Mouse (Mus musculus) hindbrain, postnatal 0 days (tissue): ENCODE data around the gene Col24a1. TPM values are rescaled to one million over a fixed set of nuclear protein-coding genes. Genes with fewer than 3 reads are reported as not detected.
A peak's percentile ranks its signal among the peaks of the same experiment; 100 is the strongest.

ENCODE experiments used
- ATAC-seq: fragments of 200-750 bp; cut with Nextera tagmentation; 2 replicates; pipeline ENCODE4 v1.8.0; 2017; ENCODE audit warnings: mild to moderate bottlenecking, moderate TSS enrichment, moderate library complexity
- DNase-seq: peaks from one replicate; pipeline ENCODE4 v3.0.0-alpha.2; 2015; ENCODE audit warnings: low spot score
- H3K27ac ChIP-seq: fragments of 300-500 bp; sonication (generic); 2 replicates; pipeline ENCODE4 v1.5.1; 2014; ENCODE audit warnings: mild to moderate bottlenecking
- H3K27me3 ChIP-seq: fragments of 300-500 bp; sonication (generic); 2 replicates; pipeline ENCODE4 v1.6.1; 2014; ENCODE audit warnings: low read length, mixed read lengths; ENCODE audit not compliant: insufficient read depth
- H3K36me3 ChIP-seq: fragments of 300-500 bp; sonication (generic); 2 replicates; pipeline ENCODE4 v1.6.1; 2014; ENCODE audit warnings: low read length, mixed read lengths; ENCODE audit not compliant: insufficient read depth
- H3K4me1 ChIP-seq: fragments of 300-500 bp; sonication (generic); 2 replicates; pipeline ENCODE4 v1.6.1; 2014; ENCODE audit warnings: antibody characterized with exemption, low read length, mixed read lengths; ENCODE audit not compliant: insufficient read depth
- H3K4me2 ChIP-seq: fragments of 300-500 bp; sonication (generic); 2 replicates; pipeline ENCODE4 v1.6.1; 2014; ENCODE audit warnings: low read depth, mild to moderate bottlenecking, low read length, moderate library complexity, mixed read lengths
- H3K4me3 ChIP-seq: fragments of 300-500 bp; sonication (generic); 2 replicates; pipeline ENCODE4 v1.5.1; 2014; ENCODE audit warnings: low read length
- H3K9ac ChIP-seq: fragments of 300-500 bp; sonication (generic); replicated peaks from 2 replicates; pipeline ENCODE4 v1.6.1; 2014; ENCODE audit warnings: mild to moderate bottlenecking, low read length, moderate library complexity, mixed read lengths
- H3K9me3 ChIP-seq: fragments of 300-500 bp; sonication (generic); 2 replicates; pipeline ENCODE4 v1.6.1; 2016; ENCODE audit warnings: low read length, mixed read lengths
- CTCF ChIP-seq: IDR thresholded peaks from 2 replicates; pipeline ENCODE4 v1.5.1; 2016; ENCODE audit warnings: antibody characterized with exemption, control low read depth, low read depth
- WGBS: fragments of 180-500 bp; shearing (Covaris S2); extraction: QIAGEN DNeasy Blood & Tissue Kit; methylation state at CpG from one replicate; pipeline ENCODE4 v1.1.7; 2014; 5-methylcytosine and 5-hydroxymethylcytosine counted together
- polyA plus RNA-seq: library from polyadenylated mRNA; unstranded; fragments of >200 nt; fragmentation: Nextera tagmentation; extraction: Ambion mirVana; gene quantifications from 2 replicates; pipeline ENCODE4 v1.2.1, GENCODE M21; 2015
- total RNA-seq: library from RNA; depleted of rRNA; stranded (reverse); fragments of >200 nt; gene quantifications from 2 replicates; pipeline ENCODE4 v1.2.3, GENCODE M21; 2014

The Col24a1 gene
- total and polyA plus RNA-seq, 2 experiments from 2014 or later = 1.0 to 1.4 TPM

GRCm38 (mm10) chr3:145353951-145354350 lies 61.7 kb downstream of the Col24a1 start:
- no peak overlapping the region for H3K9ac ChIP-seq
- no peak for TF ChIP-seq CTCF
- no peaks in the 10 kb centered on the region for H3K4me1 ChIP-seq
- H3K4me3 ChIP-seq = no peak overlapping the region
- H3K27ac ChIP-seq = no peak overlapping the region
- DNase-seq = no peak
- H3K9me3 ChIP-seq = no peaks in the 10 kb centered on the region
- H3K4me2 ChIP-seq = no peak overlapping the region
- H3K27me3 ChIP-seq = no peaks in the 10 kb centered on the region
- 81% methylated on average over 3 of the region's 3 CpGs for WGBS
- H3K36me3 ChIP-seq = no peaks in the 10 kb centered on the region
- ATAC-seq = no peak

- no peak for TF ChIP-seq CTCF
- H3K9me3 ChIP-seq = no peaks in the 10 kb centered on the region
- no peaks in the 10 kb centered on the region for H3K4me1 ChIP-seq
- no peaks in the 10 kb centered on the region for H3K27me3 ChIP-seq
- no peaks in the 10 kb centered on the region for H3K36me3 ChIP-seq
- 85% methylated on average over 6 of the region's 6 CpGs for WGBS
- H3K4me2 ChIP-seq = no peak overlapping the region
- H3K27ac ChIP-seq = no peak overlapping the region
- H3K4me3 ChIP-seq = no peak overlapping the region
- ATAC-seq = no peak
- no peak for DNase-seq
- H3K9ac ChIP-seq = no peak overlapping the region
Observed at GRCm38 (mm10) chr3:145356865-145357487, 64.7 kb downstream of the Col24a1 start.

GRCm38 (mm10) chr3:145365227-145365626 lies 73.0 kb downstream of the Col24a1 start:
- H3K9ac ChIP-seq = no peak overlapping the region

GRCm38 (mm10) chr3:145367176-145367717 lies 75.0 kb downstream of the Col24a1 start:
- Histone ChIP-seq H3K36me3 (no peaks in the 10 kb centered on the region), H3K4me2 (no peak overlapping the region), H3K4me1 (no peaks in the 10 kb centered on the region), H3K4me3 (no peak overlapping the region), H3K9ac (no peak overlapping the region), H3K27ac (no peak overlapping the region), H3K27me3 (no peaks in the 10 kb centered on the region), H3K9me3 (no peaks in the 10 kb centered on the region)
- ATAC-seq (no peak), DNase-seq (no peak)
- no peak for TF ChIP-seq CTCF
- 85% methylated on average over 4 of the region's 4 CpGs for WGBS

More at GRCm38 (mm10) chr3:145365227-145365626, 73.0 kb downstream of the Col24a1 start:
- no peak for DNase-seq
- TF ChIP-seq CTCF = peak; percentile 35; the same call in 1 of the 2 replicates
- no peak overlapping the region for H3K4me3 ChIP-seq
- no peak overlapping the region for H3K27ac ChIP-seq
- 51% methylated on average over 3 of the region's 3 CpGs for WGBS
- H3K4me2 ChIP-seq = no peak overlapping the region
- ATAC-seq = no peak
- H3K9me3 ChIP-seq = no peaks in the 10 kb centered on the region
- H3K4me1 ChIP-seq = no peaks in the 10 kb centered on the region
- H3K36me3 ChIP-seq = no peaks in the 10 kb centered on the region
- no peaks in the 10 kb centered on the region for H3K27me3 ChIP-seq

GRCm38 (mm10) chr3:145376298-145376697 lies 84.0 kb downstream of the Col24a1 start:
- WGBS = 96% methylated on average over 3 of the region's 3 CpGs
- H3K4me2 ChIP-seq = no peak overlapping the region
- H3K9me3 ChIP-seq = no peaks in the 10 kb centered on the region
- H3K4me1 ChIP-seq = no peaks in the 10 kb centered on the region
- DNase-seq (no peak), ATAC-seq (no peak)
- no peak overlapping the region for H3K4me3 ChIP-seq
- no peaks in the 10 kb centered on the region for H3K27me3 ChIP-seq
- H3K9ac ChIP-seq = no peak overlapping the region
- no peak overlapping the region for H3K27ac ChIP-seq
- H3K36me3 ChIP-seq = no peaks in the 10 kb centered on the region
- no peak for TF ChIP-seq CTCF

- no peak for ATAC-seq
- WGBS = 86% methylated on average over 13 of the region's 13 CpGs
- Histone ChIP-seq H3K9me3 (no peaks in the 10 kb centered on the region), H3K27me3 (no peaks in the 10 kb centered on the region), H3K4me1 (no peaks in the 10 kb centered on the region), H3K9ac (no peak overlapping the region), H3K4me2 (no peak overlapping the region), H3K27ac (no peak overlapping the region), H3K4me3 (no peak overlapping the region), H3K36me3 (no peaks in the 10 kb centered on the region)
- TF ChIP-seq CTCF = no peak
- no peak for DNase-seq
Observed at GRCm38 (mm10) chr3:145383095-145383494, 90.8 kb downstream of the Col24a1 start.

- no peak overlapping the region for H3K4me3 ChIP-seq
- no peak overlapping the region for H3K4me2 ChIP-seq
- ATAC-seq = no peak
- DNase-seq = no peak
- no peaks in the 10 kb centered on the region for H3K36me3 ChIP-seq
- no peak overlapping the region for H3K27ac ChIP-seq
- no peak for TF ChIP-seq CTCF
- no peaks in the 10 kb centered on the region for H3K27me3 ChIP-seq
- H3K4me1 ChIP-seq = no peaks in the 10 kb centered on the region
- H3K9ac ChIP-seq = no peak overlapping the region
- no peaks in the 10 kb centered on the region for H3K9me3 ChIP-seq
Observed at GRCm38 (mm10) chr3:145386434-145386833, 94.2 kb downstream of the Col24a1 start.
